Mouse (Mus musculus) G1E (cell line): ENCODE measurements around the gene Mief2.

Experiments
- CTCF ChIP-seq: IDR thresholded peaks from 2 replicates; pipeline ENCODE4 v1.5.1; 2012; ENCODE audit warnings: low read depth, low read length, inconsistent platforms, mixed read lengths
- TAL1 ChIP-seq: conservative IDR thresholded peaks from 2 replicates; pipeline ENCODE4 v1.6.1; 2012; ENCODE audit warnings: low read depth, low read length, inconsistent platforms, mixed read lengths

DNA sequence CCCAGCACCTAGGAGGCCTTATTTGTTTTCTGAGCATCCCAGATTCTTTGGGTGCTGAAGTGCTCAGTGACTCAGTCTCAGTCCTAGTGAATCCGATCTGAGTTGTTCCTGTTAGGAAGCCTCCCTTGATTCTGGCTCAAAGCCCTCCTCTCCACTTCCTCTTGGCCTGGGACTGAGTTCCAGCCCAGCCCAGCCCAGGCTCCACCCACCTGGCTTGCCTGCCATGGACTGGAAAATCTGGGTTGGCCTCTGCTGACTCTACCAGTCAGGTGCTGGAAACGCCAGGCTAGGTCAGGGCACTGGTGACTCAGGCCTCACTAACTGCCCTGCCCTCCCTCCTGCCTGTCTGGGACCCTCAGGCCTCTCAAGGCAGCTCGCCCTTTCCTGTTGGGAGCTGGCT lies 20.5 kb upstream of the Mief2 start:
- no peak for TF ChIP-seq CTCF
- no peak for TF ChIP-seq TAL1
